Comparison of ENCODE assay signal across 10 mouse cellular contexts in the genomic region with DNA sequence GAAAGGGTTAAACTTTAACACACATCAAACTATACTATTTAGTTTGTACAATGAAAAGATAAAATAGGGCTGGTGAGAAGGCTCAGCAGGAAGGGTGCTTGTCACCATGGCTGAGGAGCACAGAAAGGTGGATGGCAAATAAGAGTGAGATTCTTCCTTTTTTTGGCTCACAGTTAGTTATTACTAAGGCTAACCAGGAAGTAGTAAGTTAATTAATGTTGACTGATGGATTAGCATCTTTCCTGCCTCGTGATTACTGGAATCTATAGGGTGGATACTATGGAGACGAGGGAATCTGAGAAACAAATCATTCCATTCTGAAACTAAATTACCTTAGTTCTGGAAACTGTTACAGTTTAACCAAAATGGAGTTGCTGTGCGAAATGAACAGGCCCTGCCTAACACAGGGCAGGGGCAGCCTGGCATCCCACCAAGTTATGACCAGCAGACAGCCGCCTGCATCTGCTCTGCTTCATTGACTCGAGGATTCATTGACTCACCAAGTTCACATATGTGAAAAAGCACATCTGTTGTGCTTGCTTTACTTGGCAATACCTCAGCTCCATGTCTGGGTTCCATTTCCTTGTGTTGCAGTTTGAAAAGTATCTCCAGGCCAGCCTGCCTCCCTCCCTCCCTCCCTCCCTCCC. TPM values are rescaled to one million over a fixed set of nuclear protein-coding genes. Genes with fewer than 3 reads are reported as not detected.
A peak's percentile ranks its signal among the peaks of the same experiment; 100 is the strongest.
DNase-seq lines count a peak whose midpoint lies in the region; ATAC-seq and TF ChIP-seq lines count a peak whose summit lies in the region.
"Had no signal": no experiment of that assay in that cellular context is flagged by ENCODE, and none has a peak within 500 bp of the region (broad histone marks: within the 10 kb centered on the region; RNA-seq: fewer than 3 reads in every experiment).

No protein-coding gene starts in this region.

- no peak overlapping the region for H3K4me3 ChIP-seq in lung, embryonic 14.5 days (ENCODE audit: low read depth, low read length)
- H3K4me3 ChIP-seq in heart, embryonic 14.5 days (ENCODE audit: control insufficient read depth in 1 of 2, insufficient read depth in 1 of 2, low read depth in 1 of 2, low read length in 2 of 2), result no peak overlapping the region
- H3K4me3 ChIP-seq in kidney, embryonic 14.5 days (ENCODE audit: low read length), result no peak overlapping the region
- H3K4me3 ChIP-seq in stomach, embryonic 15.5 days (replicated peaks), result no peak overlapping the region
- H3K4me3 ChIP-seq: midbrain, embryonic 13.5 days had no signal

- no peak overlapping the region for H3K4me2 ChIP-seq in lung, embryonic 14.5 days
- no peak overlapping the region for H3K4me2 ChIP-seq in heart, embryonic 14.5 days (ENCODE audit: low read length)
- no peak overlapping the region for H3K4me2 ChIP-seq in kidney, embryonic 14.5 days (replicated peaks; ENCODE audit: low read depth, low read length)
- H3K4me2 ChIP-seq in stomach, embryonic 15.5 days, result no peak overlapping the region
- H3K4me2 ChIP-seq: midbrain, embryonic 13.5 days had no signal

- 35% methylated on average over 5 of the region's 5 CpGs for WGBS in lung, embryonic 14.5 days
- 51% methylated on average over 5 of the region's 5 CpGs for WGBS in heart, embryonic 14.5 days
- WGBS in kidney, embryonic 14.5 days, result 21% methylated on average over 5 of the region's 5 CpGs
- 18% methylated on average over 5 of the region's 5 CpGs for WGBS in stomach, embryonic 15.5 days

- DNase-seq in lung, embryonic 14.5 days, result peak; percentile 63
- no peak for DNase-seq in lung, postnatal 25 days (ENCODE audit: low spot score)
- DNase-seq in cerebellum, postnatal 36 days, result no peak
- DNase-seq in urinary bladder, postnatal 4 days (ENCODE audit: low spot score in 2 of 2), result no peak
- DNase-seq: adrenal gland, adult 2 months; thymus, adult 18-20 months had no signal

- H3K36me3 ChIP-seq in lung, embryonic 14.5 days (ENCODE audit: insufficient read depth), result no peaks in the 10 kb centered on the region
- H3K36me3 ChIP-seq in heart, embryonic 14.5 days (ENCODE audit: control insufficient read depth, insufficient read depth, low read length), result no peaks in the 10 kb centered on the region
- no peaks in the 10 kb centered on the region for H3K36me3 ChIP-seq in kidney, embryonic 14.5 days (ENCODE audit: control insufficient read depth, insufficient read depth, low read length)
- no peaks in the 10 kb centered on the region for H3K36me3 ChIP-seq in stomach, embryonic 15.5 days
- H3K36me3 ChIP-seq: midbrain, embryonic 13.5 days had no signal

- no peak overlapping the region for H3K27ac ChIP-seq in lung, embryonic 14.5 days (ENCODE audit: low read depth)
- H3K27ac ChIP-seq in heart, embryonic 14.5 days (replicated peaks in 1 of 2; ENCODE audit: control insufficient read depth in 1 of 2, insufficient read depth in 1 of 2, low read depth in 2 of 2, low read length in 2 of 2), result peak overlapping the region in 1 of 2 experiments; percentile 33; a peak in 1 of 4 replicates
- H3K27ac ChIP-seq in kidney, embryonic 14.5 days (ENCODE audit: low read depth, low read length), result peak overlapping the region; percentile 51
- H3K27ac ChIP-seq in stomach, embryonic 15.5 days, result peak overlapping the region; percentile 74
- H3K27ac ChIP-seq: midbrain, embryonic 13.5 days had no signal

- H3K27me3 ChIP-seq in lung, embryonic 14.5 days (ENCODE audit: insufficient read depth, low read length), result no peaks in the 10 kb centered on the region
- no peaks in the 10 kb centered on the region for H3K27me3 ChIP-seq in heart, embryonic 14.5 days (ENCODE audit: control insufficient read depth, insufficient read depth, low read length)
- no peaks in the 10 kb centered on the region for H3K27me3 ChIP-seq in kidney, embryonic 14.5 days (ENCODE audit: control insufficient read depth, insufficient read depth, low read length)
- H3K27me3 ChIP-seq in stomach, embryonic 15.5 days (replicated peaks), result no peaks in the 10 kb centered on the region
- H3K27me3 ChIP-seq: midbrain, embryonic 13.5 days had no signal

- H3K9me3 ChIP-seq in lung, embryonic 14.5 days (ENCODE audit: low read depth, low read length), result no peaks in the 10 kb centered on the region
- no peaks in the 10 kb centered on the region for H3K9me3 ChIP-seq in heart, embryonic 14.5 days (ENCODE audit: control insufficient read depth, low read length)
- H3K9me3 ChIP-seq in kidney, embryonic 14.5 days (ENCODE audit: control insufficient read depth, low read length), result 0 out of 2 replicates have a peak, but pooled peaks cover 2% of the 10 kb centered on the region
- H3K9me3 ChIP-seq in stomach, embryonic 15.5 days, result no peaks in the 10 kb centered on the region
- H3K9me3 ChIP-seq: midbrain, embryonic 13.5 days had no signal

- no peaks in the 10 kb centered on the region for H3K4me1 ChIP-seq in lung, embryonic 14.5 days (ENCODE audit: insufficient read depth)
- peaks cover 3 to 6% of the 10 kb centered on the region in 2 experiments; a peak in 3 of 4 replicates for H3K4me1 ChIP-seq in heart, embryonic 14.5 days (ENCODE audit: control insufficient read depth in 2 of 2, insufficient read depth in 2 of 2, low read length in 2 of 2)
- H3K4me1 ChIP-seq in kidney, embryonic 14.5 days (ENCODE audit: control insufficient read depth, insufficient read depth, low read length), result 0 out of 2 replicates have a peak, but pooled peaks cover 5% of the 10 kb centered on the region
- peaks cover 7% of the 10 kb centered on the region; the same call in 1 of the 2 replicates for H3K4me1 ChIP-seq in stomach, embryonic 15.5 days
- H3K4me1 ChIP-seq: midbrain, embryonic 13.5 days had no signal

- peak; percentile 60; the same call in 1 of the 2 replicates for ATAC-seq in lung, embryonic 14.5 days (ENCODE audit: insufficient read depth)
- peak; percentile 56; the same call in 1 of the 2 replicates for ATAC-seq in heart, embryonic 14.5 days (ENCODE audit: insufficient number of reproducible peaks, insufficient read depth, low FRiP score, low read depth)
- ATAC-seq in kidney, embryonic 14.5 days (ENCODE audit: low FRiP score, low TSS enrichment), result peak; percentile 93
- peak; percentile 76; the same call in 1 of the 2 replicates for ATAC-seq in stomach, embryonic 15.5 days (ENCODE audit: insufficient read depth, low FRiP score, low read depth)
- ATAC-seq: midbrain, embryonic 13.5 days had no signal

- no peak overlapping the region for H3K9ac ChIP-seq in lung, embryonic 14.5 days
- no peak overlapping the region for H3K9ac ChIP-seq in heart, embryonic 14.5 days (ENCODE audit: low read length)
- no peak overlapping the region for H3K9ac ChIP-seq in kidney, embryonic 14.5 days (ENCODE audit: low read depth, low read length)
- H3K9ac ChIP-seq in stomach, embryonic 15.5 days, result no peak overlapping the region
- H3K9ac ChIP-seq: midbrain, embryonic 13.5 days had no signal

- TF ChIP-seq CTCF in lung, embryonic 14.5 days (IDR thresholded peaks at IDR 0.05; ENCODE audit: low read depth), result no peak

RNA-seq across cellular contexts. Expression of a gene that starts 15.0 kb away (rescaled TPM):
- 8.1 and 10.5 TPM in 2 replicates for polyA plus RNA-seq in lung, embryonic 14.5 days (2014; fragmentation: Nextera tagmentation; extraction: Ambion mirVana)
- polyA plus RNA-seq in heart, embryonic 14.5 days (2014; fragmentation: Nextera tagmentation; extraction: Ambion mirVana), result 4.4 and 6.2 TPM in 2 replicates
- 8.3 and 10.5 TPM in 2 replicates for polyA plus RNA-seq in kidney, embryonic 14.5 days (2014; fragmentation: Nextera tagmentation; extraction: Ambion mirVana)
- polyA plus RNA-seq in stomach, embryonic 15.5 days (2015; fragmentation: Nextera tagmentation; extraction: Ambion mirVana), result 9.0 and 10.2 TPM in 2 replicates

RNA-seq across cellular contexts. Expression of a gene that starts 46.4 kb away (rescaled TPM):
- polyA plus RNA-seq in lung, embryonic 14.5 days (2014; fragmentation: Nextera tagmentation; extraction: Ambion mirVana), result 130 and 141 TPM in 2 replicates
- 284 and 288 TPM in 2 replicates for polyA plus RNA-seq in heart, embryonic 14.5 days (2014; fragmentation: Nextera tagmentation; extraction: Ambion mirVana)
- 283 and 323 TPM in 2 replicates for polyA plus RNA-seq in kidney, embryonic 14.5 days (2014; fragmentation: Nextera tagmentation; extraction: Ambion mirVana)
- polyA plus RNA-seq in stomach, embryonic 15.5 days (2015; fragmentation: Nextera tagmentation; extraction: Ambion mirVana), result 221 and 248 TPM in 2 replicates
